Mouse (Mus musculus): ENCODE measurements at regions not wholly inside any gene's neighbourhood (a gene's known extent, or its start where the extent isn't known, plus 50 kb on each side); places are given as distances from the start of the nearest gene placed in this dataset.

DNA sequence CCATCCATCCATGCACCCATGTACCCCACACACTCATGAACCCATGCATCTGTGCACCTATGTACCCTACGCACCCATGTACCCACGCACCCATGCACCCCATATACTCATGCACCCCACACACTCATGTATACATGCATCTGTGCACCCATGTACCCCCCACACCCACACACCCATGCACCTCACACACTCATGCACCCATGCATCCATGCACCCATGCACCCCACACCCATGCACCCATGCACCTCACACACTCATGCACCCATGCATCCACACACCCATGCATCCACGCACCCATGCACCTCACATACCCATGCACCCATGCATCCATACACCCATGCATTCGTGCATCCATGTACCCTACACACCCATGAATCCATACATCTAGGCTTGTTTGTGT lies 63.6 kb downstream of the 4930564D02Rik start:
- Histone ChIP-seq H3K36me3 (ENCODE audit: control insufficient read depth, insufficient read depth, low read length) (no peaks in the 10 kb centered on the region), H3K4me1 (ENCODE audit: control insufficient read depth, insufficient read depth, low read length) (no peaks in the 10 kb centered on the region; the same call in 1 of the 2 replicates), H3K9ac (ENCODE audit: low read depth, low read length) (no peak overlapping the region), H3K27ac (ENCODE audit: low read length) (no peak overlapping the region), H3K4me3 (ENCODE audit: low read depth, low read length) (no peak overlapping the region), H3K9me3 (replicated peaks; ENCODE audit: control insufficient read depth, low read length, poor library complexity, severe bottlenecking) (no peaks in the 10 kb centered on the region), H3K27me3 (ENCODE audit: control insufficient read depth, insufficient read depth, low read depth, low read length) (no peaks in the 10 kb centered on the region), H3K4me2 (ENCODE audit: low read length) (no peak overlapping the region)
- ATAC-seq: no peak
- WGBS: 89% methylated on average over 4 of the region's 4 CpGs

DNA sequence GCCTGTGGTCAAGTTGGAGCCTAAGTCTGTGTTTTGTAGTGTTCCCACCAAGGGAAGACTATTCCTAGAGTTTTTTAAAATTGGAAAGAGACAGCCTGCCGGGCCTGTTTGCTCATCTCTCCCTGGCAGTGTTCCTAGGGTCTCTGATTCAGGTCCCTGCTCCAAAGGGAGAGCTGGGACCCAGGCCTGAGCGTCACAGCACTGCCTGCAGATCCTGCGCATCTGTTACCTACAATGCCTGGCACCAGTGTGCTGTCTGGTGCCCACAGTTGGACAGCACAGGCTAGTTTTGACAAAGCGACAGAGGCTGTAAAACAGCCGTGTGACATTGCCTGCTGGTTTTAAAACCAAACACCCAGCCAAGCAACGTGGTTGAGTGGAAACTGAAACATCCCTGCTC lies 64.4 kb downstream of the 4930564D02Rik start:
- Histone ChIP-seq H3K4me3 (ENCODE audit: low read depth, low read length) (no peak overlapping the region), H3K9ac (ENCODE audit: low read depth, low read length) (no peak overlapping the region), H3K4me2 (ENCODE audit: low read length) (no peak overlapping the region), H3K27me3 (ENCODE audit: control insufficient read depth, insufficient read depth, low read depth, low read length) (no peaks in the 10 kb centered on the region), H3K27ac (ENCODE audit: low read length) (no peak overlapping the region), H3K36me3 (ENCODE audit: control insufficient read depth, insufficient read depth, low read length) (no peaks in the 10 kb centered on the region), H3K9me3 (replicated peaks; ENCODE audit: control insufficient read depth, low read length, poor library complexity, severe bottlenecking) (no peaks in the 10 kb centered on the region), H3K4me1 (ENCODE audit: control insufficient read depth, insufficient read depth, low read length) (no peaks in the 10 kb centered on the region; the same call in 1 of the 2 replicates)
- 90% methylated on average over 6 of the region's 6 CpGs for WGBS
- no peak for ATAC-seq

DNA sequence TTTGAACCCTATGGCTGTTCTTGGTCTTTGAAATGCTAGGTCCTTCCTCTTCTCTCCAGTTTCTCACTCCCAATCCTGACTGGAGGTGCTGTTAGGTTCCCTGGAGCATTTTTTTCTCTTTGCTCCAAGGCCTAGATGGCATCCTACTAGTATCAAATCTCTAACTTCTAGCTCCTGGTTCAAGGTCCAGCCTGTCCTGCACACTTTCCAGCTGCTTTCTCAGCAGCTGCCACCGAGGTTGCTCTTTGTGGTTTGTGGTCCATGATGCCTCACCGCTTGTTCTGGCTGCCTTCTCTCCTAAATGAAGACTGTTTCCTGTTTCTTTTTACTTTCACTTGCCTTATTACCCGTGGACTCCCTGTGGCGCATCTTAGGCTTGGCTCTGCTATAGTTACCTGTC lies 66.4 kb downstream of the 4930564D02Rik start:
- no peaks in the 10 kb centered on the region for H3K27me3 ChIP-seq (ENCODE audit: control insufficient read depth, insufficient read depth, low read depth, low read length)
- no peaks in the 10 kb centered on the region for H3K9me3 ChIP-seq (replicated peaks; ENCODE audit: control insufficient read depth, low read length, poor library complexity, severe bottlenecking)
- H3K4me3 ChIP-seq (ENCODE audit: low read depth, low read length): no peak overlapping the region
- no peak overlapping the region for H3K4me2 ChIP-seq (ENCODE audit: low read length)
- no peaks in the 10 kb centered on the region for H3K36me3 ChIP-seq (ENCODE audit: control insufficient read depth, insufficient read depth, low read length)
- no peaks in the 10 kb centered on the region; the same call in 1 of the 2 replicates for H3K4me1 ChIP-seq (ENCODE audit: control insufficient read depth, insufficient read depth, low read length)
- H3K27ac ChIP-seq (ENCODE audit: low read length): no peak overlapping the region
- no peak overlapping the region for H3K9ac ChIP-seq (ENCODE audit: low read depth, low read length)
- no peak for ATAC-seq
- 86% methylated on average over 4 of the region's 4 CpGs for WGBS

DNA sequence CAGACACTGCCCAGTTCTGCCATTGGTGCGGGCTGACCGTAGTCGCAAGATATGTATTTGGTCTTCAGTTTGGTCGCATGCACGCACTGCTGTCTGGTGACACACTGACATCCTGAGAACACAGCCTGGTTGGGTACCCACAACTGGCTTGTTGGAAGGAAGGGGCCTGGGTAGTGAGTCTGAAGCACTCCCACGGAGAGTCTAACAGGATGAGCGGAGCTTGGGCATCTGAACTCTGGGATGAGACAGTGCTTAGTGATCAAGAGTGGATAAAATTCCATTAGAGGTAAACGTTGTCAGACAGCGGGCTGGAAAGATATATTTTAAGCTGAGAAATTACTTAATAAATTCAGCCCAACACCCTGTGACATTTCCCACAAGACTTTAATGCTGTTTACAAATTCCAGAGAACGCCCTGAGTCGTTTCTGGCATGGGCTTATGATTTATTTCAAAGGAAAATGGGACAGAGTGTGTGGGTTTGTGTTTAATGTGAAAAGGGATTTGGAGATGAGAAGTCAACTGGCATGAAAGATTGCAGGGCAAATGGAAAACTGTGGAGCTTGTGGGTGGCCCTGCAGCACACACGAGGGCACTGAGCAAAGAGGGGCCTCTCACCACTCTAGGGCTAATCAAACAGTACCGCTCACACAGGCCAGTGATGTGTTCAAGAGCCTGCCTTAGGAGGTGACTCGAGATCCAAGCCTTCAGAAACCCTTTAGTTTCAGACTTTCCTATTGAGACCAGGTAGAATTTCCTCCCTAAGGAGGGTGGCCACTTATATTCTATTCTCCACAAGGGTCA lies 74.7 kb downstream of the 4930564D02Rik start:
- no peak overlapping the region for H3K9ac ChIP-seq (ENCODE audit: low read depth, low read length)
- H3K4me1 ChIP-seq (ENCODE audit: control insufficient read depth, insufficient read depth, low read length): no peaks in the 10 kb centered on the region
- H3K4me3 ChIP-seq (ENCODE audit: low read depth, low read length): no peak overlapping the region
- ATAC-seq: no peak
- H3K27me3 ChIP-seq (ENCODE audit: control insufficient read depth, insufficient read depth, low read depth, low read length): no peaks in the 10 kb centered on the region
- no peaks in the 10 kb centered on the region for H3K9me3 ChIP-seq (replicated peaks; ENCODE audit: control insufficient read depth, low read length, poor library complexity, severe bottlenecking)
- H3K36me3 ChIP-seq (ENCODE audit: control insufficient read depth, insufficient read depth, low read length): no peaks in the 10 kb centered on the region
- no peak overlapping the region for H3K27ac ChIP-seq (ENCODE audit: low read length)
- WGBS: 72% methylated on average over 14 of the region's 14 CpGs
- H3K4me2 ChIP-seq (ENCODE audit: low read length): no peak overlapping the region

DNA sequence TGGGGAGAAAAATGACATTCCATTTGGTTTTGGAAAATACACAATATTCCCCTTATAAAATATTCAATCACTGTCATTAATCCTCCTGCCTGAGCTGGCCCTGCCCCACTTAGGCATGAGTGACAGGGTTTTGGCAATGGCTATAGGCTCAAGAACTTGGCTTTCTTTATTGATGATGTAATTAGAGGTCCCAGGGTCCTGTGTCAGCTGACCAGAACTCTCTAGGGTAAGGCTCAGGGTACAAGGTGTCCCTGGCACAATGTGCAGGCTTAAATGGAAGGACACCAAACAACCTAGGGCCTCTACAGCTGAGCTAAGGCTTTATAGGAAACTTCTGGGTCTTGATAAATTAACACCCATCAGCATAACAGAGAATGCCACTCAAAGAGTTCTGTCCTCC lies 76.0 kb downstream of the 4930564D02Rik start:
- ATAC-seq: no peak
- Histone ChIP-seq H3K4me1 (ENCODE audit: control insufficient read depth, insufficient read depth, low read length) (no peaks in the 10 kb centered on the region), H3K4me3 (ENCODE audit: low read depth, low read length) (no peak overlapping the region), H3K27ac (ENCODE audit: low read length) (no peak overlapping the region), H3K9me3 (replicated peaks; ENCODE audit: control insufficient read depth, low read length, poor library complexity, severe bottlenecking) (no peaks in the 10 kb centered on the region), H3K9ac (ENCODE audit: low read depth, low read length) (no peak overlapping the region), H3K27me3 (ENCODE audit: control insufficient read depth, insufficient read depth, low read depth, low read length) (no peaks in the 10 kb centered on the region), H3K36me3 (ENCODE audit: control insufficient read depth, insufficient read depth, low read length) (no peaks in the 10 kb centered on the region), H3K4me2 (ENCODE audit: low read length) (no peak overlapping the region)

DNA sequence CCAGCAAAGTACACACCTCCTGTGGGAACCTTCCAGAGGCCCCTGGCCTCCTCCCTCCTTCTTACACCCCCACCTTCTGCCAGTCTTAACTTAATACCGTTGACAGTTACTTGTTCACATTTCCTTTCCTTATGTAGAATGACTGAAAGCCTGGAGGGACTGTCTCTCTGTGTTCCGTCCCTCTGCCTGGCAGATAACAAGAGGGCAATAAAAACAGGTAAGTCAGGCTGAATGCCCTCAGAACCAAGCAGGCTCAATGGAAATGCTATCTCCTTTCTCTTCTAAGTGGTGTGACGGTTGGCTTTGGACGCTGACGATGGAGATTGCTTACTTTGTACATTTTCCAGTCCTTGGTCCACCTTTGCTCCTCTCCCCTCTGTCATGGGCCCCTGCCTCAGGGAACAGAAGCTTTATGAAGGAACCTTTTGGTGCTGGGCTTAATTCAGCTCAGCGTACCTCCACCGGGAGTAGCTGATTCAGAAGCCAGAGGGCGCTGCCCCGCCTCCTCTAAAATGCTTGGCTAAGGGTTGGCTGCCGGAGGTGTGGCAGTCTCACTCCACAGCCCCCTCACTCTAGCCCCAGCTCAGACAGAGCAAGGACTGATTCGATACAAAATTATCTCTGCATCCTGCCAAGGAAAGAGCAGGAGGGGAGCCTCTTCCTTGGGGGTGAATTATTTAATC lies 85.0 kb downstream of the 4930564D02Rik start:
- Histone ChIP-seq H3K36me3 (ENCODE audit: control insufficient read depth, insufficient read depth, low read length) (no peaks in the 10 kb centered on the region), H3K4me1 (ENCODE audit: control insufficient read depth, insufficient read depth, low read length) (peaks cover 8% of the 10 kb centered on the region), H3K9me3 (replicated peaks; ENCODE audit: control insufficient read depth, low read length, poor library complexity, severe bottlenecking) (no peaks in the 10 kb centered on the region), H3K9ac (ENCODE audit: low read depth, low read length) (no peak overlapping the region), H3K27me3 (ENCODE audit: control insufficient read depth, insufficient read depth, low read depth, low read length) (no peaks in the 10 kb centered on the region), H3K4me2 (ENCODE audit: low read length) (peak overlapping the region; percentile 2; the same call in 1 of the 2 replicates), H3K4me3 (ENCODE audit: low read depth, low read length) (no peak overlapping the region), H3K27ac (ENCODE audit: low read length) (no peak overlapping the region)
- 19% methylated on average over 11 of the region's 11 CpGs for WGBS
- ATAC-seq: peak; percentile 83

DNA sequence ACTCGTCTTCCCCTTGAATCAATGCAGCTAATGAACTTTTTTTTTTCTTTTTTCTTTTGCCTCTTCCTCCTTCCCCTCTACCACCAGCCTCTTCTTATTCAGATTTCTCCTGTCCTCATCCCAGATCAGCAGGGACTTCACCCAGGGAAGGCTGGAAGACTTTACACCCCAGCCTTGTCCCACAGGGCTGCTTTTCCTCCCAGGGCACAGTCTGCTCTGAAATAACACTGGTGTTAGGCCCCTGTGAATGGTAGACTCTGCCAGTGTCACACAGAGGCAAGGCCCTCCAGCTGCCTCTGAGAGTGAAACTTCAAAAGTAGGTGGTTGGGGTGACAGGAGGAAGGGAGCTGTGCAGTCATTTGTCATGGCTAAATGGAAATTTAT lies 85.5 kb downstream of the 4930564D02Rik start:
- Histone ChIP-seq H3K9me3 (replicated peaks; ENCODE audit: control insufficient read depth, low read length, poor library complexity, severe bottlenecking) (no peaks in the 10 kb centered on the region), H3K27me3 (ENCODE audit: control insufficient read depth, insufficient read depth, low read depth, low read length) (no peaks in the 10 kb centered on the region), H3K27ac (ENCODE audit: low read length) (no peak overlapping the region), H3K4me1 (ENCODE audit: control insufficient read depth, insufficient read depth, low read length) (peaks cover 8% of the 10 kb centered on the region), H3K9ac (ENCODE audit: low read depth, low read length) (no peak overlapping the region), H3K36me3 (ENCODE audit: control insufficient read depth, insufficient read depth, low read length) (no peaks in the 10 kb centered on the region), H3K4me3 (ENCODE audit: low read depth, low read length) (no peak overlapping the region), H3K4me2 (ENCODE audit: low read length) (no peak overlapping the region; the same call in 1 of the 2 replicates)
- 0 out of 2 replicates have a peak, but pooled peaks have one; percentile 51 for ATAC-seq
- WGBS: 16% methylated on average over 1 of the region's 1 CpGs

DNA sequence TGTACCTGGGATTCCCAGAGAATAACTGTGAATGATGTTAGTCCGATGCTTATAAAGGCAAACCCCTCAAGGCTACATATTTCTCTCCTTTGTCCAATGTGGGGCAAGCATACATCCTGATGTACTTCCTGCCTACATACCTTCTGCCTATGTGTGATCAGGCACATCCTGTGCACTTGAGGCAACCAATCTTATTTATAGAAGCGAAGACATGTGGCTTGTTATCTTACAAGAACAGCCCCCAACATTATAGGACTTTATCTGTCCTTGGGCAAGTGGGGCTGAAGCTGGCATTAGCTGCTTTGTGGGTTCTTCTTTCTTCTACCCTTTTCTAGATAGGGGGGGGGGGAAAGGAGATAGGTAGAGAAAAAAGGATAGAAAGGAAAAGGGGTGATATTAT lies 91.7 kb downstream of the 4930564D02Rik start:
- WGBS: 88% methylated on average over 2 of the region's 2 CpGs
- Histone ChIP-seq H3K9me3 (replicated peaks; ENCODE audit: control insufficient read depth, low read length, poor library complexity, severe bottlenecking) (no peaks in the 10 kb centered on the region), H3K36me3 (ENCODE audit: control insufficient read depth, insufficient read depth, low read length) (no peaks in the 10 kb centered on the region), H3K4me2 (ENCODE audit: low read length) (no peak overlapping the region), H3K4me3 (ENCODE audit: low read depth, low read length) (no peak overlapping the region), H3K4me1 (ENCODE audit: control insufficient read depth, insufficient read depth, low read length) (no peaks in the 10 kb centered on the region), H3K27me3 (ENCODE audit: control insufficient read depth, insufficient read depth, low read depth, low read length) (no peaks in the 10 kb centered on the region), H3K9ac (ENCODE audit: low read depth, low read length) (no peak overlapping the region), H3K27ac (ENCODE audit: low read length) (no peak overlapping the region)
- ATAC-seq: no peak

DNA sequence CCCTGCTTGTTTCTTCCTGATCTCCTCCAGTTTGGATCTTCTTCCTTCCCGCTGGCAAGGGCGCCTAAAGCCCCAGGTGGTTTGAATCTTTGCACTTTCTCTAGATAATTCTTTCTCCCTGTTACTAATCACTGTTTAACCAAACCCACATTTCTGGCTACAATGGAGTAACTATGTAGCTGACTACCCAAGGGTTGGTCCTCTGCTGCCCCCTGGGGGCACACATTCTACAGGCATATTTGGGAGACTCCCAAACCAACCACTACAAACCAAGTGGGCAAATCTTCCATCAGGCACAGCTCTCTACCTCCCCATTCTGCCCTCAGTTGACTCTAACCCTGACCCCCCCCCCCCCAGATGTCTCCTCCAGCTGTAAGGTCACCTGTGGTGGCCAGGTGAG lies 98.7 kb downstream of the 4930564D02Rik start:
- Histone ChIP-seq H3K36me3 (ENCODE audit: control insufficient read depth, insufficient read depth, low read length) (no peaks in the 10 kb centered on the region), H3K9ac (ENCODE audit: low read depth, low read length) (no peak overlapping the region), H3K4me2 (ENCODE audit: low read length) (no peak overlapping the region), H3K27me3 (ENCODE audit: control insufficient read depth, insufficient read depth, low read depth, low read length) (no peaks in the 10 kb centered on the region), H3K9me3 (replicated peaks; ENCODE audit: control insufficient read depth, low read length, poor library complexity, severe bottlenecking) (no peaks in the 10 kb centered on the region), H3K4me3 (ENCODE audit: low read depth, low read length) (no peak overlapping the region), H3K27ac (ENCODE audit: low read length) (no peak overlapping the region), H3K4me1 (ENCODE audit: control insufficient read depth, insufficient read depth, low read length) (0 out of 2 replicates have a peak, but pooled peaks cover 5% of the 10 kb centered on the region)
- 71% methylated on average over 2 of the region's 2 CpGs for WGBS
- no peak for ATAC-seq
